Mouse (Mus musculus) myocyte (in vitro differentiated cells): ENCODE data around the gene Tsen34. TPM values are rescaled to one million over a fixed set of nuclear protein-coding genes. Genes with fewer than 3 reads are reported as not detected.
"Not testable (repeated sequence)": the region's sequence is repeated elsewhere in the genome, so short reads cannot be mapped to it uniquely, and the experiment has no call there.

Experiments
- H3K27me3 ChIP-seq: one replicate; pipeline ENCODE4 v1.6.1; 2011; ENCODE audit not compliant: control insufficient read depth, insufficient read depth, insufficient read length
- H3K36me3 ChIP-seq: one replicate; pipeline ENCODE4 v1.6.1; 2011; ENCODE audit not compliant: control insufficient read depth, insufficient read depth
- H3K4me2 ChIP-seq: one replicate; pipeline ENCODE4 v1.6.1; 2011; ENCODE audit warnings: low read depth, control low read depth
- H3K4me3 ChIP-seq: one replicate; pipeline ENCODE4 v1.5.1; 2011; ENCODE audit warnings: mild to moderate bottlenecking, control low read depth, moderate library complexity
- H3K79me2 ChIP-seq: one replicate; pipeline ENCODE4 v1.6.1; 2011; ENCODE audit not compliant: control insufficient read depth, insufficient read depth
- H3ac ChIP-seq: one replicate; pipeline ENCODE4 v1.6.1; 2011; ENCODE audit not compliant: control insufficient read depth, insufficient read length
- CEBPB ChIP-seq: IDR thresholded peaks from 2 replicates; pipeline ENCODE4 v1.6.1; 2011; ENCODE audit warnings: mild to moderate bottlenecking, moderate library complexity; ENCODE audit not compliant: poor library complexity, insufficient read depth, severe bottlenecking
- E2F4 ChIP-seq: IDR thresholded peaks from one replicate; pipeline ENCODE4 v1.6.1; 2011; ENCODE audit warnings: mild to moderate bottlenecking, control low read depth, moderate library complexity; ENCODE audit not compliant: insufficient read depth
- MAX ChIP-seq: IDR thresholded peaks from one replicate; pipeline ENCODE4 v1.6.1; 2011; ENCODE audit warnings: low read depth, mild to moderate bottlenecking, control low read depth
- MYOD1 ChIP-seq, 3 experiments: IDR thresholded peaks; one replicate each; pipeline ENCODE4 v1.6.1; 2011; ENCODE audit warnings: control low read depth in 2 of 3, low read depth in 2 of 3, mild to moderate bottlenecking in 2 of 3, moderate library complexity in 1 of 3; ENCODE audit not compliant: insufficient read length in 2 of 3, control insufficient read depth in 1 of 3
- MYOG ChIP-seq, 3 experiments: IDR thresholded peaks; one replicate each; pipeline ENCODE4 v1.6.1; 2011; ENCODE audit warnings: control low read depth in 2 of 3, low read depth in 2 of 3, mild to moderate bottlenecking in 2 of 3; ENCODE audit not compliant: insufficient read length in 2 of 3, control insufficient read depth in 1 of 3, insufficient read depth in 1 of 3
- POLR2A ChIP-seq: IDR thresholded peaks from one replicate; pipeline ENCODE4 v1.6.1; 2011; ENCODE audit warnings: low read depth, mild to moderate bottlenecking, control low read depth, moderate library complexity; ENCODE audit not compliant: insufficient read length
- POLR2AphosphoS2 ChIP-seq: IDR thresholded peaks from one replicate; pipeline ENCODE4 v1.6.1; 2011; ENCODE audit warnings: low read depth, control low read depth; ENCODE audit not compliant: insufficient read length
- REST ChIP-seq: IDR thresholded peaks from one replicate; pipeline ENCODE4 v1.6.1; 2011; ENCODE audit warnings: mild to moderate bottlenecking, control low read depth, moderate library complexity; ENCODE audit not compliant: insufficient read depth, insufficient read length
- SRF ChIP-seq: IDR thresholded peaks from one replicate; pipeline ENCODE4 v1.6.1; 2011; ENCODE audit warnings: low read depth; ENCODE audit not compliant: control insufficient read depth, insufficient read length
- TCF12 ChIP-seq: IDR thresholded peaks from one replicate; pipeline ENCODE4 v1.6.1; 2011; ENCODE audit warnings: mild to moderate bottlenecking, control low read depth; ENCODE audit not compliant: poor library complexity, insufficient read depth, severe bottlenecking
- TCF3 ChIP-seq: IDR thresholded peaks from one replicate; pipeline ENCODE4 v1.6.1; 2011; ENCODE audit warnings: low read depth, control low read depth; ENCODE audit not compliant: insufficient read length
- USF1 ChIP-seq: IDR thresholded peaks from one replicate; pipeline ENCODE4 v1.6.1; 2011; ENCODE audit warnings: low read depth, mild to moderate bottlenecking, control low read depth, moderate library complexity
- polyA plus RNA-seq: library from polyadenylated mRNA; unstranded; fragments of >200 nt; fragmentation: generic; extraction: Trizol; gene quantifications from one replicate; pipeline ENCODE4 v1.2.1, GENCODE M21; 2012; ENCODE audit warnings: missing spikeins

The Tsen34 gene
- polyA plus RNA-seq, 1 experiment, result 93.9 TPM

- H3K36me3 ChIP-seq, result peaks cover 18% of the 10 kb centered on the region
- H3K79me2 ChIP-seq, result peaks cover 15% of the 10 kb centered on the region
- H3K4me2 ChIP-seq, result no peak overlapping the region
- H3K4me3 ChIP-seq, result no peak overlapping the region
- no peak overlapping the region for H3ac ChIP-seq
- no peaks in the 10 kb centered on the region for H3K27me3 ChIP-seq
- peak; percentile 47 for TF ChIP-seq POLR2AphosphoS2
- no peak for TF ChIP-seq USF1
These were observed 16.3 kb downstream of the Tsen34 start for GRCm38 (mm10) chr7:3709000-3709399.

- no peak for TF ChIP-seq SRF
- no peak for TF ChIP-seq TCF3
- TF ChIP-seq USF1, result no peak
- TF ChIP-seq MYOD1 (IDR thresholded peaks at IDR 0.05; ENCODE audit: control insufficient read depth in 1 of 3, insufficient read length in 2 of 3, low read depth in 2 of 3), result no peak
- no peak for TF ChIP-seq MAX
- no peak for TF ChIP-seq TCF12
- TF ChIP-seq REST, result no peak
- TF ChIP-seq E2F4, result no peak
- TF ChIP-seq CEBPB, result no peak
- no peak for TF ChIP-seq MYOG (IDR thresholded peaks at IDR 0.05; ENCODE audit: control insufficient read depth in 1 of 3, insufficient read depth in 1 of 3, insufficient read length in 2 of 3, low read depth in 2 of 3)
- no peak for TF ChIP-seq POLR2AphosphoS2
- no peak for TF ChIP-seq POLR2A
- no peaks in the 10 kb centered on the region for H3K27me3 ChIP-seq
These were observed 19.7 kb downstream of the Tsen34 start for GRCm38 (mm10) chr7:3712264-3712942.

DNA sequence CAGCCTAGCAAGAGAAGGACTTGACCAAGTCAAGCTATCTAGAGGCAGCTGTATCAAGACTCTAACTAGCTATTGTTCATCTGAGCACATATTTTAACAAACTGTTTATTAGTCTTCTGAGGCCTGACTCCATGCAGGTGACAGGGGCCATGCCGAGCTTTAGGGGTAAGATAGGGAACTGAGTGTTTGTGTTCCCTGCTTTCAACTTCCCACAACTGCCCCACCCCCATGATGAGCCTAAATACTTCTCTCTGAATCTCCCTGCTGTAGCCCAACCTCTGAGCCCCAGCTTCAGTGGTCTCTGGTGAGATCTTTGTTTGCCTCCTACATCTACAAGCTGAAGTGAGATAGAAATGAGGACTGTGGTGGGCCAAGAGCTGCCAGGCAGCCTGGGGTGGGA lies 22.6 kb downstream of the Tsen34 start:
- no peak for TF ChIP-seq CEBPB
- no peak for TF ChIP-seq USF1
- Histone ChIP-seq H3K36me3 (no peaks in the 10 kb centered on the region), H3ac (no peak overlapping the region), H3K79me2 (no peaks in the 10 kb centered on the region), H3K27me3 (no peaks in the 10 kb centered on the region), H3K4me3 (no peak overlapping the region), H3K4me2 (no peak overlapping the region)

More at GRCm38 (mm10) chr7:3712264-3712942, 19.7 kb downstream of the Tsen34 start:
- H3K79me2 ChIP-seq, result no peaks in the 10 kb centered on the region
- peaks cover 6% of the 10 kb centered on the region for H3K36me3 ChIP-seq
- H3ac ChIP-seq, result no peak overlapping the region
- no peak overlapping the region for H3K4me3 ChIP-seq
- H3K4me2 ChIP-seq, result no peak overlapping the region

- H3K4me2 ChIP-seq, H3K36me3 ChIP-seq, H3K4me3 ChIP-seq: not testable (repeated sequence)
These were observed 27.6 kb downstream of the Tsen34 start, which contains the start of gene Pirb for GRCm38 (mm10) chr7:3720268-3720667. TSS of gene Pirb (minus strand) at chr7:3720391.

DNA sequence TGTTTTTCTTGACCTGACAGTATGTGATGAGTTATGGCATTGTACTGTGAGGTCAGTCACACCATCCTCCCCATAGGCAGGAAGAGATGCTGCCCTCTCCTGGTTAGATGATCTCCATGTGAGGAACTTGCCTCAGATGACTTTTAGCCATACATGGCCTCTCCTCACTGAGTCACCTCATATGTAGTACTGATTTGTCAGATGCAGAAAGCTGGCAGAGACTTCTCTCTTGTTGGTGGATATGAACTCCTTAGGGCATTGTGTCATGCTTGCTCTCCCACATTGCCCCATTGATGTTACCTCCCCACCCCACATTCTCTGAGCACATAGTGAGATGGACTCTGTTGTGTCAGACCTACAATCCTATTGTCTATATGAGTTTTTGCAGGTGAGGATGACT lies 32.8 kb downstream of the Tsen34 start:
- not testable (repeated sequence) for H3K4me2 ChIP-seq, H3K79me2 ChIP-seq, H3ac ChIP-seq, H3K4me3 ChIP-seq, H3K27me3 ChIP-seq, H3K36me3 ChIP-seq

More at GRCm38 (mm10) chr7:3720268-3720667, 27.6 kb downstream of the Tsen34 start, which contains the start of gene Pirb:
- not testable (repeated sequence) for H3K79me2 ChIP-seq, H3K27me3 ChIP-seq, H3ac ChIP-seq

GRCm38 (mm10) chr7:3732675-3733074 lies 40.0 kb downstream of the Tsen34 start:
- H3K27me3 ChIP-seq, H3K79me2 ChIP-seq, H3K36me3 ChIP-seq, H3ac ChIP-seq, H3K4me3 ChIP-seq, H3K4me2 ChIP-seq: not testable (repeated sequence)

Other genes starting within 250 kb of the Tsen34 start
- 0.04 TPM for gene Tarm1, start 190.2 kb upstream of the Tsen34 start, polyA plus RNA-seq
- gene Oscar, start 76.7 kb upstream of the Tsen34 start, polyA plus RNA-seq, result not detected
- gene Ndufa3, start 75.5 kb upstream of the Tsen34 start, polyA plus RNA-seq, result 537 TPM
- 27.2 TPM for gene Tfpt, start 62.9 kb upstream of the Tsen34 start, polyA plus RNA-seq
- 54.8 TPM for gene Prpf31, start 62.9 kb upstream of the Tsen34 start, polyA plus RNA-seq
- 49.0 TPM for gene Cnot3, start 47.6 kb upstream of the Tsen34 start, polyA plus RNA-seq
- gene Leng1, start 27.0 kb upstream of the Tsen34 start, polyA plus RNA-seq, result 9.5 TPM
- gene Tmc4, start 15.3 kb upstream of the Tsen34 start, polyA plus RNA-seq, result 1.2 TPM
- 29.9 TPM for gene Mboat7, start 660 bp downstream of the Tsen34 start, polyA plus RNA-seq
- 2,199 TPM for gene Rps9, start 11.1 kb downstream of the Tsen34 start, polyA plus RNA-seq
- 0.01 TPM for gene Pirb, start 27.5 kb downstream of the Tsen34 start, polyA plus RNA-seq
- gene Gm15448, start 132.8 kb downstream of the Tsen34 start, polyA plus RNA-seq, result not detected
- gene Pira2, start 152.2 kb downstream of the Tsen34 start, polyA plus RNA-seq, result not detected
- gene Gm14548, start 205.3 kb downstream of the Tsen34 start, polyA plus RNA-seq, result not detected
- not detected for gene Lilra6, start 222.6 kb downstream of the Tsen34 start, polyA plus RNA-seq